Comparison of ENCODE assay signal across 17 mouse cellular contexts in the genomic region with DNA sequence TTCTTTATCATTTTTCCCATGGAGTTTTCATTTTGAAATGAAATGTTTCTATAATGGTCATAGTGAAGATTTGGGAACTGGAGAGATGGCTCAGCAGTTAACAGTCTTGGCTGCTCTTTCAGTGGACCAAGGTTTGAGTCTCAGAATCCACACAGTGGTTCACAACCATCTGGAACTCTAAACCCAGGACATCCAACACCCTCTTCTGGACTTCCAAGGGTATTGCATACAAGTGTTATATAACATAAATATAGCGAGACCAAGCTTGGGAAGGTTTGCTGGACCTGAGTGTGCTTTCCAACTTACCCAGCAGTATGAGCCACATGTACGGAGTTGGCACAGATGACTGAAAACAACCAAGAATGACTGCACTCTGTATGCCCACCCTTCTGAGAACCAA. TPM values are rescaled to one million over a fixed set of nuclear protein-coding genes. Genes with fewer than 3 reads are reported as not detected.
DNase-seq lines count a peak whose midpoint lies in the region; ATAC-seq and TF ChIP-seq lines count a peak whose summit lies in the region.
"Had no signal": no experiment of that assay in that cellular context is flagged by ENCODE, and none has a peak within 500 bp of the region (broad histone marks: within the 10 kb centered on the region; RNA-seq: fewer than 3 reads in every experiment).

No protein-coding gene starts in this region.

- TF ChIP-seq POLR2A in MEL (IDR thresholded peaks at IDR 0.05; ENCODE audit: control insufficient read depth in 1 of 2, insufficient read depth in 1 of 2, low read depth in 1 of 2, low read length in 2 of 2, poor library complexity in 1 of 2) = no peak

- no peaks in the 10 kb centered on the region for H3K27me3 ChIP-seq in hindbrain, postnatal 0 days (ENCODE audit: insufficient read depth, low read length)
- no peaks in the 10 kb centered on the region for H3K27me3 ChIP-seq in hindbrain, embryonic 10.5 days (ENCODE audit: insufficient read depth, poor library complexity, severe bottlenecking)
- no peaks in the 10 kb centered on the region for H3K27me3 ChIP-seq in MEL (ENCODE audit: control insufficient read depth in 1 of 2, insufficient read depth in 2 of 2, low read length in 2 of 2)
- H3K27me3 ChIP-seq in liver, postnatal 0 days (ENCODE audit: insufficient read depth, low read length) = no peaks in the 10 kb centered on the region
- no peaks in the 10 kb centered on the region; the same call in 1 of the 2 replicates for H3K27me3 ChIP-seq in hindbrain, embryonic 13.5 days
- H3K27me3 ChIP-seq: forebrain, embryonic 13.5 days; neural tube, embryonic 12.5 days had no signal

- H3K36me3 ChIP-seq in hindbrain, postnatal 0 days (ENCODE audit: insufficient read depth, low read length) = no peaks in the 10 kb centered on the region
- no peaks in the 10 kb centered on the region for H3K36me3 ChIP-seq in hindbrain, embryonic 10.5 days
- no peaks in the 10 kb centered on the region for H3K36me3 ChIP-seq in MEL (ENCODE audit: control insufficient read depth in 1 of 2, insufficient read depth in 2 of 2, low read length in 2 of 2)
- no peaks in the 10 kb centered on the region for H3K36me3 ChIP-seq in liver, postnatal 0 days (replicated peaks; ENCODE audit: insufficient read depth, low read length)
- no peaks in the 10 kb centered on the region for H3K36me3 ChIP-seq in hindbrain, embryonic 13.5 days
- H3K36me3 ChIP-seq: neural tube, embryonic 12.5 days had no signal

- 0 out of 2 replicates have a peak, but pooled peaks have one; percentile 4 for TF ChIP-seq CTCF in hindbrain, postnatal 0 days (IDR thresholded peaks at IDR 0.05; ENCODE audit: low read depth)
- peak; percentile 22 for TF ChIP-seq CTCF in left cerebral cortex, adult 2 months (IDR thresholded peaks at IDR 0.05)
- TF ChIP-seq CTCF in MEL (IDR thresholded peaks at IDR 0.05 in 2 of 3, conservative IDR thresholded peaks at IDR 0.05 in 1 of 3; ENCODE audit: control insufficient read depth in 1 of 3, insufficient read depth in 1 of 3, low read depth in 2 of 3, low read length in 3 of 3, poor library complexity in 1 of 3, severe bottlenecking in 1 of 3) = peak in 2 of 3 experiments; percentile 35 to 57; a peak in 3 of 6 replicates
- TF ChIP-seq CTCF in liver, postnatal 0 days (IDR thresholded peaks at IDR 0.05; ENCODE audit: low read depth) = peak; percentile 57

- no peak overlapping the region for H3K27ac ChIP-seq in hindbrain, postnatal 0 days
- no peak overlapping the region for H3K27ac ChIP-seq in hindbrain, embryonic 10.5 days
- H3K27ac ChIP-seq in left cerebral cortex, adult 2 months = no peak overlapping the region
- H3K27ac ChIP-seq in MEL (ENCODE audit: control insufficient read depth, low read depth, low read length) = no peak overlapping the region
- H3K27ac ChIP-seq in liver, postnatal 0 days (ENCODE audit: low read depth) = no peak overlapping the region
- H3K27ac ChIP-seq in hindbrain, embryonic 13.5 days = no peak overlapping the region
- H3K27ac ChIP-seq: forebrain, embryonic 13.5 days; neural tube, embryonic 12.5 days had no signal

- H3K9ac ChIP-seq in hindbrain, postnatal 0 days (replicated peaks; ENCODE audit: low read length) = no peak overlapping the region
- H3K9ac ChIP-seq in MEL (ENCODE audit: control insufficient read depth, low read depth, low read length, poor library complexity, severe bottlenecking) = no peak overlapping the region
- H3K9ac ChIP-seq in liver, postnatal 0 days (replicated peaks) = no peak overlapping the region
- H3K9ac ChIP-seq in hindbrain, embryonic 13.5 days = no peak overlapping the region
- H3K9ac ChIP-seq: forebrain, embryonic 13.5 days; lung, embryonic 14.5 days; neural tube, embryonic 12.5 days had no signal

- TF ChIP-seq EP300 in MEL (IDR thresholded peaks at IDR 0.05; ENCODE audit: low read depth in 1 of 2, low read length in 2 of 2) = no peak
- no peak for TF ChIP-seq EP300 in liver, postnatal 0 days (IDR thresholded peaks at IDR 0.05; ENCODE audit: low read depth)

- no peaks in the 10 kb centered on the region for H3K9me3 ChIP-seq in hindbrain, postnatal 0 days (ENCODE audit: low read length)
- H3K9me3 ChIP-seq in hindbrain, embryonic 10.5 days = no peaks in the 10 kb centered on the region
- H3K9me3 ChIP-seq in MEL (replicated peaks; ENCODE audit: insufficient read depth, low read length) = no peaks in the 10 kb centered on the region
- no peaks in the 10 kb centered on the region for H3K9me3 ChIP-seq in liver, postnatal 0 days (ENCODE audit: low read length)
- no peaks in the 10 kb centered on the region for H3K9me3 ChIP-seq in hindbrain, embryonic 13.5 days
- H3K9me3 ChIP-seq: forebrain, embryonic 13.5 days; neural tube, embryonic 12.5 days had no signal

- ATAC-seq in hindbrain, postnatal 0 days = no peak
- peak; percentile 47; the same call in 1 of the 2 replicates for ATAC-seq in liver, postnatal 0 days
- ATAC-seq in hindbrain, embryonic 13.5 days (ENCODE audit: low FRiP score) = no peak
- ATAC-seq: forebrain, embryonic 13.5 days; inflammation-experienced regulatory T-cells, adult 6 months; midbrain, embryonic 16.5 days had no signal

- no peaks in the 10 kb centered on the region for H3K79me2 ChIP-seq in MEL (ENCODE audit: control insufficient read depth, insufficient read depth, low read length, poor library complexity)

- no peak for DNase-seq in hindbrain, postnatal 0 days (ENCODE audit: low spot score)
- no peak for DNase-seq in hindbrain, embryonic 10.5 days (ENCODE audit: low spot score)
- DNase-seq in left cerebral cortex, adult 2 months (ENCODE audit: extremely low spot score in 1 of 2, low spot score in 2 of 2) = no peak
- no peak for DNase-seq in left cerebral cortex, postnatal 25 days (ENCODE audit: low spot score in 2 of 2)
- DNase-seq in MEL (ENCODE audit: low read depth, low spot score) = peak; percentile 37
- no peak for DNase-seq in liver, postnatal 0 days
- no peak for DNase-seq in urinary bladder, postnatal 25 days (ENCODE audit: low spot score)
- DNase-seq: cerebellum, adult 8-10 months; layer of hippocampus, postnatal 36 days; lung, embryonic 14.5 days; right cerebral cortex, postnatal 4 days; thymus, adult 2 months had no signal

- H3K4me1 ChIP-seq in hindbrain, postnatal 0 days (ENCODE audit: insufficient read depth, low read length) = no peaks in the 10 kb centered on the region
- no peaks in the 10 kb centered on the region for H3K4me1 ChIP-seq in hindbrain, embryonic 10.5 days (replicated peaks)
- 0 out of 4 replicates have a peak, but pooled peaks cover 0 to 3% of the 10 kb centered on the region in 2 experiments for H3K4me1 ChIP-seq in MEL (ENCODE audit: control insufficient read depth in 1 of 2, insufficient read depth in 2 of 2, low read length in 2 of 2)
- peaks cover 12% of the 10 kb centered on the region; the same call in 1 of the 2 replicates for H3K4me1 ChIP-seq in liver, postnatal 0 days (ENCODE audit: insufficient read depth)
- no peaks in the 10 kb centered on the region for H3K4me1 ChIP-seq in hindbrain, embryonic 13.5 days (replicated peaks)
- H3K4me1 ChIP-seq: forebrain, embryonic 13.5 days; neural tube, embryonic 12.5 days had no signal

- 93% methylated on average over 2 of the region's 2 CpGs for WGBS in hindbrain, postnatal 0 days
- 87% methylated on average over 2 of the region's 2 CpGs for WGBS in hindbrain, embryonic 10.5 days
- 82% methylated on average over 2 of the region's 2 CpGs for WGBS in liver, postnatal 0 days (ENCODE audit: insufficient replicate concordance)
- 97% methylated on average over 2 of the region's 2 CpGs for WGBS in hindbrain, embryonic 13.5 days

- intact Hi-C loops in left cerebral cortex, adult 2 months (cut with DNase I) = no loop called here
- intact Hi-C loops in left cerebral cortex, postnatal 25 days (cut with DNase I) = no loop called here

- peak; percentile 65 for TF ChIP-seq RAD21 in MEL (IDR thresholded peaks at IDR 0.05; ENCODE audit: low read depth, low read length)

- no peak overlapping the region for H3K4me3 ChIP-seq in hindbrain, postnatal 0 days (ENCODE audit: low read length)
- H3K4me3 ChIP-seq in hindbrain, embryonic 10.5 days = no peak overlapping the region
- H3K4me3 ChIP-seq in left cerebral cortex, adult 2 months = no peak overlapping the region
- no peak overlapping the region for H3K4me3 ChIP-seq in MEL (ENCODE audit: control insufficient read depth in 1 of 2, insufficient read depth in 1 of 2, low read depth in 2 of 2, low read length in 2 of 2)
- H3K4me3 ChIP-seq in liver, postnatal 0 days (ENCODE audit: low read depth, low read length) = no peak overlapping the region
- no peak overlapping the region for H3K4me3 ChIP-seq in hindbrain, embryonic 13.5 days
- H3K4me3 ChIP-seq: forebrain, embryonic 13.5 days; neural tube, embryonic 12.5 days had no signal

- no peak overlapping the region for H3K4me2 ChIP-seq in hindbrain, postnatal 0 days (ENCODE audit: low read depth, low read length)
- H3K4me2 ChIP-seq in liver, postnatal 0 days (ENCODE audit: low read depth, low read length) = 0 out of 2 replicates have a peak overlapping the region, but pooled peaks have one; percentile 43
- no peak overlapping the region for H3K4me2 ChIP-seq in hindbrain, embryonic 13.5 days
- H3K4me2 ChIP-seq: forebrain, embryonic 13.5 days; lung, embryonic 14.5 days; neural tube, embryonic 12.5 days had no signal

RNA-seq across cellular contexts. Expression of a gene that starts 7.2 kb away (rescaled TPM):
- 3.4 and 5.2 TPM in 2 replicates for total RNA-seq in hindbrain, postnatal 0 days (2014; rRNA removed)
- polyA plus RNA-seq in hindbrain, postnatal 0 days (2015; fragmentation: Nextera tagmentation; extraction: Ambion mirVana) = 3.7 and 4.2 TPM in 2 replicates
- 16.0 and 18.8 TPM in 2 replicates for polyA plus RNA-seq in hindbrain, embryonic 10.5 days (2016; fragmentation: Nextera tagmentation; extraction: Ambion mirVana)
- 10 to 100 TPM; 39.2 to 40.1 TPM for total RNA-seq in left cerebral cortex, adult 2 months (2021)
- total RNA-seq in left cerebral cortex, postnatal 25 days (2021) = 10 to 100 TPM; 29.5 to 33.2 TPM
- 11.8 and 13.1 TPM in 2 replicates for total RNA-seq in MEL (2012; rRNA removed)
- 10 to 100 TPM in 1 of 2 experiments, not detected in 1; 22.8 TPM for polyA plus RNA-seq in MEL (2012; ENCODE audit: insufficient read depth in 1 of 2, insufficient read length in 2 of 2, low read depth in 1 of 2, low replicate concordance in 2 of 2, missing spikeins in 1 of 2)
- 3.9 and 4.1 TPM in 2 replicates for polyA plus RNA-seq in liver, postnatal 0 days (2015; fragmentation: Nextera tagmentation; extraction: Ambion mirVana)
- 5.0 and 6.3 TPM in 2 replicates for polyA plus RNA-seq in hindbrain, embryonic 13.5 days (2015; fragmentation: Nextera tagmentation; extraction: Ambion mirVana)

RNA-seq across cellular contexts. Expression of a gene that starts 24.3 kb away (rescaled TPM):
- total RNA-seq in hindbrain, postnatal 0 days (2014; rRNA removed) = 19.8 and 23.0 TPM in 2 replicates
- polyA plus RNA-seq in hindbrain, postnatal 0 days (2015; fragmentation: Nextera tagmentation; extraction: Ambion mirVana) = 21.1 and 22.0 TPM in 2 replicates
- polyA plus RNA-seq in hindbrain, embryonic 10.5 days (2016; fragmentation: Nextera tagmentation; extraction: Ambion mirVana) = 19.5 and 21.9 TPM in 2 replicates
- total RNA-seq in left cerebral cortex, adult 2 months (2021) = 10 to 100 TPM; 17.5 to 20.7 TPM
- 10 to 100 TPM; 19.1 to 22.1 TPM for total RNA-seq in left cerebral cortex, postnatal 25 days (2021)
- total RNA-seq in MEL (2012; rRNA removed) = 17.4 and 18.6 TPM in 2 replicates
- 10 to 100 TPM; 16.0 to 54.2 TPM for polyA plus RNA-seq in MEL (2012; ENCODE audit: insufficient read depth in 1 of 2, insufficient read length in 2 of 2, low read depth in 1 of 2, low replicate concordance in 2 of 2, missing spikeins in 1 of 2)
- polyA plus RNA-seq in liver, postnatal 0 days (2015; fragmentation: Nextera tagmentation; extraction: Ambion mirVana) = 5.7 and 6.3 TPM in 2 replicates
- 25.6 and 26.0 TPM in 2 replicates for polyA plus RNA-seq in hindbrain, embryonic 13.5 days (2015; fragmentation: Nextera tagmentation; extraction: Ambion mirVana)

Comparison
In these comparisons a context has a peak if more than half of its experiments do, and no peak if none do; other contexts are left out.
1. CTCF ChIP-seq: peak in every context shown above with its lines; median percentile 57 in liver, postnatal 0 days; 46 in MEL; 22 in left cerebral cortex, adult 2 months; 4 in hindbrain, postnatal 0 days.